Mouse (Mus musculus) frontal cortex, adult 2 months (tissue): ENCODE measurements around the gene Hoxb6. TPM values are rescaled to one million over a fixed set of nuclear protein-coding genes. Genes with fewer than 3 reads are reported as not detected.

Experiments used
- DNase-seq, 2 experiments: peaks; one replicate each; pipeline ENCODE4 v3.0.0; 2022; ENCODE audit warnings: low spot score in 1 of 2; ENCODE audit errors: extremely low spot score in 1 of 2
- polyA plus RNA-seq: library from polyadenylated mRNA; depleted of rRNA; stranded (reverse); fragments of >200 nt; gene quantifications from 2 replicates; pipeline ENCODE4 v1.2.3, GENCODE M21; 2012

Hoxb6 gene
- polyA plus RNA-seq, 1 experiment, result not detected

DNA sequence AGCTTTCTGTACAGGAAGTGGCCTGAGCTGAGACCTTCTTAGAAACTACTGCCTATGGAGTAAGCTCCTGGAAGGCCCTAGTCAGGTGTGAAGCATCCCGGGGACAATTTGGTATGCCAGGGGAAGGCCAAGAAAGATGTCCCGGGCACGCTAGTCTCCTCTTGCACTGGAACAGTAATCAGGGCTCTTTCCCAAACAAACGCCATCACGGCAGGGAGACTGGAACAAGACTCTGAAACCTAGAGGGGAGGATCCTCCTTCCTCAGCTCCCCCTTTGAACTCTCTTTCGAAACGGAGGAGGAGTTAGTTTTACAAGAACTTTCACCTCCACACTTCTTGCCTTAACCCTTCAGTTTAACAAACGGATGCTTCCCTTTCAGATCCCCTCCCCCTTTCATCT, 39.8 kb downstream of the Hoxb6 start:
- DNase-seq, result no peak

DNA sequence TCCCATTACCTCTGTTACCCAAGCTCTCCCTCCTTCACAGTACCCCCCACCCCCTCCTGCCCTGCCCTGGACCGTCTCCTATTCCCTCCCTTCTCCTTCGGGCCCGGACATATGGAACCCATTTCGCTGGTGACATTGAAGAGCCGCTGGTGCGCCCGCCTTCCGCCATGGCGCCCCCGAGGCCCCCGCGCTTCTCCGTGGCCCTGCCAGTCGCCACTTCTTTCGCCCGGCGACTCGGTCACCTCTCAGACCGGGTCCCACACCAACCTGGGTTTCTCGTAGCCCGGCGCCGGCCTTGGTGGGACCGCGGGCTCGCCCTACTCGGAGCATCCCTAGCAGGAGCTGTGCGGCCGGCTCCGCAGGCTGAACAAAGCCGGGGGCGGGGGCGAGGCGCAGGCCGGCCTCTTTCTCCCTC, 40.3 kb downstream of the Hoxb6 start:
- DNase-seq, result no peak

DNA sequence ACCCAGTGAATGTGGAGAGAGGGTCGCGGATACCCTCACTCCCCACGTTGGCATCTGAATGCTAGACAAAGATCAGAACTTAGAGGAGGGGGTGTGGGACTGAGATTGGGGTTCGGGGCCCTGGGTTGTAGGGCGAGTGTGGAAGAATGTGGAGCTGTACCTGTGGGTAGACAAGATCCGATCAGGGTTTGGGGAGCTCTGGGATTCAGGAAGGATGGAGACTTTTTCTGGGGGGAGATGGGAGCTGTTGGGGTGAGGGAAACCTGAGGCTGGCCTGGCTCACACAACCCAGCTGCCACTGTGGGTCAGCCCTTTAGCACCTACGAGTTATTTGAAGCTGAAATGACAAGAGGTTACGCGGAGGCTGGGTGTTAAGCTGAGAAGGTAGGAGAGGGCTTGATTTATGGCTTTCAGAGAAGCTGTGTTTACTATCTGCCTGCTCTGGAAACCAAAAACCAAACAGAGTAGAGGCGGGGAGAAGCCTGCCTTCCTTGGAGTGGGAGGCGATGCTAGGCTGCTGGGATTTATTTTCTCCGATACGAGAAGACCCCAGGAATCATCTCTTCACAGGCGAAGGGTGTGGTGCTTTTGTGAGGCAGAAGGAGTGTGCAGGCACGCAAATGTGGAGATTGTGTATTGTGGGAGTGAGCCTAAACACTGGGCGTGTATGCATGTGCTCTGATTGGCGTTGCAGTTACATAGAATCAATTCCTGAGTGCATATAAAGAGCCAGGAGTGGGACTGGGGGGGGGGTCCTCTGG, 41.1 kb downstream of the Hoxb6 start:
- no peak for DNase-seq

DNA sequence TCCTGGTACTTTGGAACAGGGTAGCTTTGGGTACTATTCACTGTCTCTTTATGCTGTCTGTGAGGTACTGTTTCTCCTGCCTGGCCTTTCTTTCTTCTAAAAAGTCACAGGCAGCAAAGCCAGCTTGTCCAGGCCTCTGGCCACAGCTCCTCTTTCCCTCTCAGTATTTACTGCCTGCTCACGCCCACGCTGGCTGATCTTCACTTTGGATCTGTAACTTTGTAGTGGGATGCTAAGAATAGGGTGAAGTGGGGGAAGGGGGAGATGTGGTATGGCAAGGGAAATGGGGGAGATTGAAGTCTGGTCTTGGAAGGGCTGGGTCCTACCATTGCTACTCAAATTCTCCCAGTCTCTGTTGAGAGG, 41.7 kb downstream of the Hoxb6 start:
- no peak for DNase-seq

DNA sequence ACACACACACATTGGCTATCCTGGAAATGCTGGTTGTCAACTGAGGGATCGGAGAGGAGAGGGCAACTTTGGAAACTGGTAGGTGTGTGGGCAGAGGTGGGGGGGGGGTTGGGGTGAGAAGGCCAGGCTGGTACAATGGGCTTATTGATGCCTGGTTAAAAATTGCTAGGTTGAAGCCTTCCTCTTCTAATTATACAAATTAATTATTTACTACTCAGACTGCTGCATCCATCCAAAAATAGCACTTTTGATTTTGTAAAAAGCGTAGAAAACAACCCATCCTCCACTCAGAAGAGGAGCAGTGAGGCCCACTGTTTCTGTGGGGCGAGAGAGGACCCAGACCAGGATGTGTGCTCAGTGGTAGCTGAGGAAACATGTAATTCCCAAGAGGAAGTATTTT, 42.7 kb downstream of the Hoxb6 start:
- DNase-seq, result no peak

DNA sequence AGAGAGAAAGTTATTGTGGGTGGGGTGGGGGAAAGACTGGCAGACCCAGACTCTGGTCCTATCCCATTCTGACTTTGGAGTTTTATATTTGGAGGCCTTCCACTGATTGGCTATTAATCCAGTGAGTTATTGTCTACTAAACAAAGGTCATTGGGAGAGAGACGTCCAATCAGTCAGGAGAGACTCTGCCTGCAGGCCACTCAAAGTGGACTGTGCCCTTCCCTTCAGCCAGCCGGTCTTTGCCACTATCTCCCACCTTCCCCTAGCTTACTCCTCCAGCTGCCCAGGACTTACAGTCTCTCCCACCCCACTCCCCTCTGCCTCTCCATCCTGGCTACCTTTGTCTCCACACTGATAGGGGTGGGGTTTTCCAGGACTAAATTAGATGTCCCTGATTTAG, 44.3 kb downstream of the Hoxb6 start:
- no peak for DNase-seq

DNA sequence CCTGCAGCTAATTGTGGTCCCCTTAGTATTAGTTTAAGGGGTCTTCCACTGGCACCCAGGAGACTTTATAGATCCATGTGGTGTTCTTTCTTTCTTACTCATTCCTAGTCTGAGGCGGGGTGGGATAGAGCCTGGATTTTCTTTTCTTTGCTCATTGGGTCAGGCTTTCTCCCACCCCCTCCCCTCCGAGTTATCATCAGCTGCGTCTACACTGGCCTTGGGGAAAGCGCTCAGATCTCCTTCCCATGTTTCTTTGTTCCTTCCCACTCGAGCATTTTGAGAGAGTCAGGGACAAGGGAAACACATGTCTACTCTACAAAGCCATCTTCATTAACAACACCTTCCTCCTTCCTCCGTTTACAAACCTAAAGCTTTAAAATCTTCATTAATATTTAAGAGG, 44.8 kb downstream of the Hoxb6 start:
- no peak for DNase-seq

DNA sequence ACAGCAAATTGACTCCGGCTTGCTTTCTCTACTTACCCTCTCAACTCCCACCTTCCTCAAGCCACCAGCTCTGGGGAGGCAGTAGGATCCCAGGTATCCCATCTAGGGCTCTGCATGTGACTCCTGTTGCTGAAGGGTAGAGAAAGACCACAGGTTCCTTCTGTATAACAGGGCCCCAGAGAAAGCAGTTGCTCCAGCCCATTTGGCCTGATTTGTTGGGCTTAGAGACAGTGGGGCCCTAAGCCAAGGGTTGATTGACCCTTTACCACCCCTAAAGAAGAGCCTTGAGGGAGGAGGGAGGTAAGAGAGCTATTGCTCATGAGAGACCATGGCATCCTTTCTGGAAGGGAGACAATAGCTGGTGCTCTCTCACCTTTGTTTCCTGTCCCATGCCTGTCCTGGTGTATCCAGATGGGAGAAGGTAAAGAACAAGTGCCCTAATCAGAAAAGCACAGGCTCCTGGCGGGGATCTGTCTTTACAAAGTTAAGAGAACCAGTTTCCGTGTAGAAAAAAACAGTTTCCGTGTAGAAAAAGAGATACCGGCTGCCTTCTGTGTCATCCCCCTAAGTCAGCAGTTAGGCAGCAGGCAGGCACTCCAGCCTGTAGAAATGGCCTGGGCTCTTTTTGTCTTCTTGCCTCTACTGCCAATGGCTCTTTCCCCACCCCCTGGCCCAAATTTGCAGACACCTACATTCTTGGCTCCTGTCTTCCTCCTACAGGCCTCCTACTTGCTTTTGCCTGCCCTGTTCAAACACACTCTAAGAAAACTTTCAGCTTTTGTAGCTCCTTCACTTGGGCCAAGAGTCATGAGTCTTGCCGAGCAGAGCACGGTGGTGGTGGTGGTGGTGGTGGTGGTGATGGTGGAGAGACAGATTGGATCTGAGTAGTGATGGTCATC, 46.9 kb downstream of the Hoxb6 start:
- DNase-seq, result no peak

DNA sequence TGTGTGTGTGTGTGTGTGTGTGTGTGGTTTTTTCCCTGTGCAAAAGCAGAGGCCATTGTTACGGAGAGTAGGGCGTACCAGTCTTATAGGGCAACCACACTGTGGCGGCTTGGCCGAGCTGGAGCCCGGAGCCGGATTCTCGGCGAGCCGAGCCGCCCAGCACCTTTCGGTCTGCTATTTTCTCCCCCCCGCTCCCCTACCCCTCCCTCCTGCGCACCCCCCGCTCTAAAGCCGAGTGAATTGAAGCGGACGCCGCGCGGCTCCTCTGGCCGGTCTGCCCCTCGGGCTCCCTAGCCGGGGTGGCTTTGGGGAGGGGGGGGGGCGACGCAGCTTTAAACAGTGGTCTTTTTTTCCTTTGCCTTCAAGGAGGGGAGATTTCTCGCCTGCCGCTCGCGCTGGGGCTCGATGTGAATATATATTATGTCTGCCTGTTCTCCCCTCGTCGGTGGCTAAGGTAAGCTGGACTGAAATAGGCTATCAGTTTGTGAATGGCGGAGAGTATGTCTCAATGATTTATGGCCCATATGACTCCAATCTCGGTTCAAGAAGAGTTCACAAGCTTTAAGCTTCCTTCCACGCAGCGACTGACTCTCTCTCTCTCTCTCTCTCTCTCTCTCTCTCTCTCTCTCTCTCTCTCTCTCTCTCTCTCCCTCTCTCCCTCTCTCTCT, 48.6 kb downstream of the Hoxb6 start:
- no peak for DNase-seq

DNA sequence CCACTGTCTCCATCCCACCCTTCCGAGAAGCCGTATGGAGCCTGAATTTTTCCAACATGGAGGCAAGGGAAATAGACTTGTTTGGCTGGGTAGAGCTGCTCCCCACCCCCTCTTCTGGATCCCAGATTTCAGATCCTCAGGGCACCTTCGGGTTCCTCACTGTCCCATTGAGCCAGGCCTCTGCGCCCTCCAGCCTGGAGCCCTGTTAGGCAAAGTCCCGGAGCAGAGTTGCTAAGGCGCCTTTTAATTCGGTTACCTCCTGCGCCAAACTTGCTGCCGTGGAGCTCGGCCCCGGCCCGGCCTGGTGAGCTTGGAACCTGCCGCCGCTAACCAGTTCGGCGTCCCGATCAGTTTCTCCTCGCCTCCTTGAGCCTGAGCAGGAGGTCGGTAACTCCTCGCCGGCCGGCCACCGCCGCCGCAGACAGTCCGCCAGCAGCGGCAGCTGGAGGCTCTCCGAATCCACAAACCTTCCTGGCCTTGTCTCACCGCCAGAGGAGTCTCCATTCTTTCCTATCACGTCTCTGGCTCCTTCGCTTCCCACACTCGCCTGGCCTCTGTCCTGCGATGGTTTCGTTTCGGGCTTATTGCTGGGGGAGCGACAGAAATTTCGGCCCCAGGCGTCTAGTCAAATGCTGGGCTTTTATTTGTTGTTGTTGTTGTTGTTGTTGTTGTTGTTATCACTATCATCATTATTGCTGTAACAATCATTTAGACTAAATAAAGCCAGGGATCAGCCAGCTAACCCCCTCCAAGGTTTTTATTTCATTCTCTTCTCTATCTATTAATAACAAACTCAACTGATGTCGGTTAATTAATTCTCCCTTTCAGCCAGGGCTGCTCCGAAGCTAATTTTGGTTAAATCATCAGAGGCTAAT, 49.7 kb downstream of the Hoxb6 start:
- DNase-seq, result no peak

DNA sequence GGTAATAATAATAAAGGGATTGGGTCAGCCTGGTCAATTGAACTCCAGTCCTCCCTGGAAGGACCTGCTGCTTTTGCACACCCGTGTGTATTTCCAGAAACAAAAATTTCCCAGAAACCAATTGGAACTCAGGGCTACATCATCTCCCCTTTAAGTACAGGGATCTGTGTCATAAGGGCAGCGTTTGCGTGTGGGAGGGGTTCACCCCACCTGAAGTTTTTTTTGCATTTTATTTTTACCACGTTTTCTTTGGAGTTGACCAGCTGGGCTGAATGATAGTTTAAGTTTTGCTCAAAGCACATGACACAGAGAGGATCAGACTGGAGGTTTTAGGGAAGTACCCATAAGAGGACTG, 50.3 kb downstream of the Hoxb6 start:
- no peak for DNase-seq

DNA sequence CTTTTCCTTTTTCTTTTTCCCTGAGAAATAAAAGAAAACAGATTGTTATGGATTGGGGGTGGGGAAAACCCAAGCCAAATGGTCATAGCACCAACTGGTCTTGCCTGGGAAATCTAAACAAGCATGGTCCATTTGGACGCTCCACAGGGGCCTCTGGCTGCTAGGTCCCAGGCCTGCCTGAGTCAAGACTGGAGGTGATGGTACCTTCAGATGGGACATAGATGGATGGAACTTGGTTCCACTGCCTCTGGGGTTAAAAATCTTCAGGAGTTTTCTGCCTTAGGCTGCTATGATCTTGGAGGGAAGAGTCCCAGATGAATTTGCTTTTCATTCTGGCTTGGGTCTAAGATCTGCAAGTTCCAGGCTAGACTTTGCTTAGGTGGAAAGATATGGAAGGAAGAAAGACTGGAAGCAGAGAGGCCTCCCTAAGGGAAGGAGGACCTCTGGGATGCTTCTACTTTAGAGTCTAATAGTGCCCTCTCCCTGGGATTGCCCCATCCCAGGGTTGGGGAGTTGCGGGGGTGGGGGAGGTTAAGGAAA, 51.0 kb downstream of the Hoxb6 start:
- no peak for DNase-seq

DNA sequence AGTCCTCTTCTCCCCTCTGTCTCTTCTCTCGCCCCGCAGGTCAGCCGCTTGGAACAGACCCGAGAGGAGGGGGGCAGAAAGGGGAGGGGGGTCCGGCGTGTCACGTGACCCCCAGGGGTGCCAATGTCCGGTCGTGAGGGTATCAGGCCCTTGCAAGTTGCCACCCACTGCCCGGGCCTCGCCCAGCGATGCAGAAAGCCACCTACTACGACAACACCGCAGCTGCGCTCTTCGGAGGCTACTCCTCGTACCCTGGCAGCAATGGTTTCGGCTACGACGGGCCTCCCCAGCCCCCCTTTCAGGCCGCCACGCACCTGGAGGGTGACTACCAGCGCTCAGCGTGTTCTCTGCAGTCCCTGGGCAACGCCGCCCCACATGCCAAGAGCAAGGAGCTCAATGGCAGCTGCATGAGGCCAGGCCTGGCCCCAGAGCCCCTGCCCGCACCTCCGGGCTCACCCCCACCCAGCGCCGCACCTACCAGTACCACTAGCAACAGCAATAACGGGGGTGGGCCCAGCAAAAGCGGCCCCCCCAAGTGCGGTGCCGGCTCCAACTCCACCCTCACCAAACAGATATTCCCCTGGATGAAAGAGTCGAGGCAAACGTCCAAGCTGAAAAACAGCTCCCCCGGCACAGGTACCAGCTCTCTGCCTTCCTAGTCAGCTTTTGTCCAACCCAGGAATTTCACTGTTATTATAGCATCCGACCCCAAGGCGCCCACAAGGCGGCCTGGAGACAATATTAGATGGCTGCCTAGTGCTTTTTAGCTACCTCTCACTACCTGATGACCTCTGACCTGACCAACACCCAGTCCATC, 52.0 kb downstream of the Hoxb6 start:
- DNase-seq, result no peak

DNA sequence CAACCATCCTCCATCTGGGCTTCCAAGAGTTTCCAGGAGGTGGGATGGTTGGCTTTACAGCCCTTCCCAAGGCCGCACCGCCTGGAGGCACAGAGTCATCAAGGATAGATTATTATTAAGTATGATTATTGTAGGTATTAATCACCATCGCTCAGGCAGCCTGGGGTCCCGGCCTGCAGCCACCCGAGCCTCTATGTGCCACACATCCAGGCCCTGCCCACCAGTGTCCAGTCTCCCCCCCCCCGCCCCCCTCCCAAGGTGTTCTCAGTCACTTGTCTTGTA, 52.5 kb downstream of the Hoxb6 start:
- no peak for DNase-seq

DNA sequence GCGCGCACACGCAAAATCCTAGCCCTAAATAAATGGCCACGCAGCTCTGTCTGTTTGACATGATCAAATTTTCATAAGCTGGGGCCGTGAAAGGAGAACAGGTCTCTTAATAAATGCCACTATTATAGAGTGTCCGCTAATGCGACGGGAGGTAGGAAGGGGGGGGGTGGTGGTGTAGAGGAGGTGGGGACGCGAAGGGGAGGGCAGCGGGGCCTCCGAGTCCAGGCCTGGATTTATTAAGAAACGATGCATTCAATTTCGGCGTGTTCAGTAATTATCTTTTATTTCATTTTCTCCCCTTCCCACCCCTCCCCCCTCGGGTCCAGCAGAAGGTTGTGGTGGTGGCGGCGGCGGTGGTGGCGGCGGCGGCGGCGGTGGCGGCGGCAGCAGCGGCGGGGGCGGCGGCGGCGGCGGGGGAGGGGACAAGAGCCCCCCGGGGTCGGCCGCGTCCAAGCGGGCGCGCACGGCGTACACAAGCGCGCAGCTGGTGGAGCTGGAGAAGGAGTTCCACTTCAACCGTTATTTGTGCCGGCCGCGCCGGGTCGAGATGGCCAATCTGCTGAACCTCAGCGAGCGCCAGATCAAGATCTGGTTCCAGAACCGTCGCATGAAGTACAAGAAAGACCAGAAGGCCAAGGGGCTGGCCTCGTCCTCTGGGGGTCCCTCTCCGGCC, 53.1 kb downstream of the Hoxb6 start:
- DNase-seq, result no peak

DNA sequence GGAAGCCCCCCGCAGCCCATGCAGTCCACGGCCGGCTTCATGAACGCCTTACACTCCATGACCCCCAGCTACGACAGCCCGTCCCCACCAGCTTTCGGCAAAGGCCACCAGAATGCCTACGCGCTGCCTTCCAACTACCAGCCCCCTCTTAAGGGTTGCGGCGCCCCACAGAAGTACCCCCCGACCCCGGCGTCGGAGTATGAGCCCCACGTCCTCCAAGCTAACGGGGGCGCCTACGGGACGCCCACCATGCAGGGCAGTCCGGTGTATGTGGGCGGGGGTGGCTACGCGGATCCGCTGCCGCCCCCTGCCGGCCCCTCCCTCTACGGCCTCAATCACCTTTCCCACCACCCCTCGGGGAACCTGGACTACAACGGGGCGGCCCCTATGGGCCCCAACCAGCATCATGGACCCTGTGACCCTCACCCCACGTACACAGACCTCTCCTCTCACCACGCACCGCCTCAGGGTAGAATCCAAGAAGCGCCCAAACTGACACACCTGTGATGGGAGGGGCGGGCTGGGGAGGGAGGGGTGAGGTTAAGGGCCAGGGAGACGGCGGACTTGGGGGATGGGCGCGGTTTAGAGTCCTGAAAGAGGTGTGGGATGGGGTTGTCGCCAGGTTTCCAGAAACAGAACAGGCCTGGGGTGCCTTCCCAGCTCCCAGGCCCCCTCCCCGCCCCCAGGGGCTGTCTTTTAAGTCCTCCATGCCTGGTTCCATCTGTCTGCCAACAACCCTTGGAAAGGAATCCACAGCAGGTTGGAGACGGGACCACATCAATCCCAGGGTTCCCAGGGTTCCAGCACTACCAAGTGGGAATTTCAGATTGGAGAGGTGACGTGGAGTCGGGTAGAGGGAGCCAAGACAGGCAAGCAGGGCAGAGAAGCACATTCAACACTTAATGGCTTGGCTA, 53.9 kb downstream of the Hoxb6 start:
- DNase-seq, result no peak

DNA sequence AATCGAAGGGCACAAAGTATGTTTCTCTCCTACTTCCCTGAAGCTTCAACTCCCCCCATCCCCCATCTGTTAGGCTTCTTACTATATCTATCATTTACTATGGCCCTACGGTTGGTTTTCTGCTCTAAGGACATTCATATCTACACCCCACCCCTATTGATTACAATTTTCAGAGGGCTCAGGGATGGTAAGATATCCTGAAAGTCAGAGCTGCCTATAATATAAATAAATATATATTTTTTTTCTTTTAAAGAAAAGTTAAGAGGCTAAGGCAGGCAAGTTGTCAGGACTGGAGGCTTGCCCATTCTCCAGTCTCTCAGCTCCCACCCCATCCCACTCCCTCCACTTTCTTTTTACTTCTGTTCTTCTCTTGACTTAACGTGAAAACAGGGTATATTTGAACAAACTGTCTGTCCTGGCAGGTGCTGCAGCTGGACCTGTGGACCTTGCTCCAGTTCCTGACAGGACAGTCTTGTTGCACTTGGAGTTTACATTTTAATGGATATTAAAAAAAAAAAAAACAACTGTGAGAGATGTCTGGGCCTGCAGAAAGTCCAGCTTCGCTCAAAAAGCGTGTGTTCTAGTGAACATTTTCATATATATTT, 54.7 kb downstream of the Hoxb6 start:
- no peak for DNase-seq

DNA sequence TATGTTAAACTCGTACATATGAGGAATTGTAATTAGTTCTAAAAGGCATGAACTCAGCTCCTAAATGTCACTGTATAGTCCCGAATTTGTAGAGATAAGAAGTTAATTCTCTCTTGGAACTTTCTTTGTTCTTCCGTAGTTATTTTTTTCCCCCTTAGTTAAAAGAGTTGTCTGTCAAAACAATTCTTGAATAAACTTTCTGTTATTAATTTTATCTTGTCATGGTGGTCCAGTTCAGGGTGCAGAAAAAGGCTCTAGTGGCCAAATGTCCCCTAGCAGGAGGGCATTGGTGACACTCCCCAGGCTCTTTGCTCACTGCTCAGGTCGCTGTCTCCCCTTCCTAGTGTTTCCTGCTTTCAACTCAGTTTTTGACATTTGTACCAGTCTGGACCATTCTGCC, 55.4 kb downstream of the Hoxb6 start:
- no peak for DNase-seq
